Mouse (Mus musculus) megakaryocyte progenitor cell, adult 5-6 weeks (primary cell): ENCODE measurements around the gene Abhd17a. TPM values are rescaled to one million over a fixed set of nuclear protein-coding genes. Genes with fewer than 3 reads are reported as not detected.
"Not testable (repeated sequence)": the region's sequence is repeated elsewhere in the genome, so short reads cannot be mapped to it uniquely, and the experiment has no call there.

Source experiments
- ATAC-seq: replicated peaks from 2 replicates; pipeline ENCODE4 v1.8.0; 2016; ENCODE audit warnings: mild to moderate bottlenecking, moderate TSS enrichment, inconsistent platforms; ENCODE audit not compliant: poor library complexity
- total RNA-seq, 2 experiments: library from RNA; stranded (forward) in 1 of 2; stranded (reverse) in 1 of 2; fragments of 157-497, 149-512 nt in 1 of 2; fragments of 200-1000 nt in 1 of 2; gene quantifications; 2 replicates each; pipeline versions ENCODE4 v1.2.3 to v1.2.4; 2015 to 2017

Gene Abhd17a
- total RNA-seq, 2 experiments from 2014 or later = 29.4 to 59.7 TPM

GRCm38 (mm10) chr10:80609269-80609924 is 19.3 kb upstream of the Abhd17a start:
- no peak for ATAC-seq

GRCm38 (mm10) chr10:80608435-80608834 is 18.3 kb upstream of the Abhd17a start:
- ATAC-seq = no peak

- ATAC-seq = no peak
These were observed 16.7 kb upstream of the Abhd17a start for GRCm38 (mm10) chr10:80606737-80607350.

- ATAC-seq = no peak
These were observed 16.2 kb upstream of the Abhd17a start for GRCm38 (mm10) chr10:80606306-80606705.

- ATAC-seq = not testable (repeated sequence)
These were observed 15.6 kb upstream of the Abhd17a start, which contains the start of gene Gm49322 for GRCm38 (mm10) chr10:80605721-80606120. Gm49322 (plus strand) TSS chr10:80606021.

GRCm38 (mm10) chr10:80604988-80605387 is 14.8 kb upstream of the Abhd17a start:
- no peak for ATAC-seq

- ATAC-seq = peak; percentile 49
These were observed 13.9 kb upstream of the Abhd17a start for GRCm38 (mm10) chr10:80604001-80604509.

- ATAC-seq = no peak
These were observed 13.2 kb upstream of the Abhd17a start for GRCm38 (mm10) chr10:80603364-80603763.

GRCm38 (mm10) chr10:80602698-80603325 is 12.7 kb upstream of the Abhd17a start, which contains the start of the genes Scamp4 and Adat3:
Scamp4 (plus strand) TSS chr10:80602872.
Adat3 (plus strand) TSS chr10:80602880.
- ATAC-seq = peak; percentile 92

GRCm38 (mm10) chr10:80596318-80596717 is 6.2 kb upstream of the Abhd17a start:
- no peak for ATAC-seq

- ATAC-seq = no peak
These were observed 838 bp downstream of the Abhd17a start for GRCm38 (mm10) chr10:80589127-80589878.

- no peak for ATAC-seq
These were observed 2.9 kb downstream of the Abhd17a start for GRCm38 (mm10) chr10:80587305-80587657.

GRCm38 (mm10) chr10:80586407-80587304 is 3.5 kb downstream of the Abhd17a start:
- ATAC-seq = no peak

GRCm38 (mm10) chr10:80585581-80585980 is 4.6 kb downstream of the Abhd17a start:
- ATAC-seq = no peak

- ATAC-seq = no peak
These were observed 5.2 kb downstream of the Abhd17a start for GRCm38 (mm10) chr10:80584642-80585552.

- no peak for ATAC-seq
These were observed 6.1 kb downstream of the Abhd17a start for GRCm38 (mm10) chr10:80584045-80584488.

- ATAC-seq = no peak
These were observed 7.1 kb downstream of the Abhd17a start for GRCm38 (mm10) chr10:80583047-80583446.

GRCm38 (mm10) chr10:80578911-80579310 is 11.2 kb downstream of the Abhd17a start:
- ATAC-seq = peak; percentile 51
